Mouse (Mus musculus): ENCODE results near the gene Mkrn2os.

- no peak for TF ChIP-seq EP300 (IDR thresholded peaks at IDR 0.05)
- TF ChIP-seq CTCF (IDR thresholded peaks at IDR 0.05) = no peak
Measured at GRCm38 (mm10) chr6:115583430-115584125, 8.8 kb downstream of the Mkrn2os start.
